Mouse (Mus musculus): ENCODE results near the gene Acss3.

Gene Acss3

GRCm38 (mm10) chr10:107021118-107021517, 102.3 kb downstream of the Acss3 start:
- DNase-seq (ENCODE audit: extremely low read depth, low read depth, low spot score): no peak

GRCm38 (mm10) chr10:107011142-107011541, 112.3 kb downstream of the Acss3 start:
- no peak for DNase-seq (ENCODE audit: extremely low read depth, low read depth, low spot score)

DNA sequence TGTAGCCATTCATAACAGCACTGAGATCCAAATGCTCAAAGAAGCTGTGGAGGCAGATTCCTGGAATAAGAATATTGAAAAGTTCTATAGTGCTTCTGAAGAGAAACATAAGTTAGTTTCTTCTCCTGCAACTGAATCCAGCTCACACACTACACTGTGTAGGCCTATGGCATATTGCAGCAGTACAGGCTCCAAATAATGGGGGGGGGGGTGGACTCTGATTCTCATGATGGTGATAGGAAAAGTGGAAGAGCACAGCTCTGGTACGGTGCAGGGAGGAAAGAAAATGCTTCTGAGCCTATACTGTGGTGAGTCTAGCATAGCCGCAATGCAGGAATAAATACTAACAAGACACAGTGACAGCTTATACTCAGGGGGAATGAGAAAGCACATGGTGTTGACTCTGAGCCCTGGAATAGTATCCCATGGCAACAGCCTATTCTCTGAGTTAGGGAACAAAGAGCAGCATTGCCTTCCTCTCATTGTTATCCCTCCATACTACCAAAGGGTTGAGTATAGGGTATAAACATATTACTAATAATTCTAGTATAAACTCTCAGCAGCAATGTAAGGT, 125.3 kb downstream of the Acss3 start:
- no peak for DNase-seq (ENCODE audit: extremely low read depth, low read depth, low spot score)

GRCm38 (mm10) chr10:106989478-106989877, 134.0 kb downstream of the Acss3 start:
- no peak for DNase-seq (ENCODE audit: extremely low read depth, low read depth, low spot score)

- DNase-seq (ENCODE audit: extremely low read depth, low read depth, low spot score): no peak
Observed at GRCm38 (mm10) chr10:106975193-106976141, 148.0 kb downstream of the Acss3 start.

DNA sequence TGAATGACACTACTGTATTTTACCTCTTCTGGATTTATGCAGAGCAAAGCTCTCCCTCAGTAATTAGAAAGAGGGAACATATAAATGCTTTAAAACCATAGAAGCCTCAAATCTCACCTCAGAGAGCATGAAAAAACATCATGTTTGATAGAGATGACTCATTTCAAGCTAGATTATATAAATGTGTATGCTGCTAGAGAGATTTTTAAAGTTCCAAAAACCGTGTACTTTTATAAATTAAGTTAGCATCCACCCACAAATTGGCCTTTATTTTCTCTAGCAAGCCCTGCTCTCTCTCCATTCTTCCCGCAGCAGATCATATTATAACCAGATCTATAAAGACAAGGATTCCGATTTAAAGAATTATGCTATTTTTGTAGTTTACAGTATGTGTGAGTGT, 164.4 kb downstream of the Acss3 start:
- no peak for DNase-seq (ENCODE audit: extremely low read depth, low read depth, low spot score)

GRCm38 (mm10) chr10:106941380-106941779, 182.1 kb downstream of the Acss3 start:
- DNase-seq (ENCODE audit: extremely low read depth, low read depth, low spot score): no peak

DNA sequence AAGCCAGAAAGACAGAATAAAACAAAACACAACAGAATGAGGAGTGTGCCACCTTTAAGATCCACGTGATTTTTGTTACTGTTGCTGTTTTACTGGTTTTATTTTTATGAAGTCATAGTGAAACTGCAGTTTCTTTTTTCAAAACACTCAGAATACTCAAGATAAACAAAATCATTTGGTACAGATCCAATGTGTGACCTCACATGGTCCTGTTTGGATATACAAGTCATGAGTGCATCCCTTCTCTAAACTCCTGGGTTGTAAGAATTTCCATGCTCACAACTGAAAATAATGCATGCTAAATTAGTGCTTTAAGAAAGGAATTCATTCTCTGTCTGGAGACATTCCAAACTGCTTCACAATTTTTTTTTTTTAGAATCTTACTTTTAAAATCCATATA, 184.0 kb downstream of the Acss3 start:
- no peak for DNase-seq (ENCODE audit: extremely low read depth, low read depth, low spot score)

DNA sequence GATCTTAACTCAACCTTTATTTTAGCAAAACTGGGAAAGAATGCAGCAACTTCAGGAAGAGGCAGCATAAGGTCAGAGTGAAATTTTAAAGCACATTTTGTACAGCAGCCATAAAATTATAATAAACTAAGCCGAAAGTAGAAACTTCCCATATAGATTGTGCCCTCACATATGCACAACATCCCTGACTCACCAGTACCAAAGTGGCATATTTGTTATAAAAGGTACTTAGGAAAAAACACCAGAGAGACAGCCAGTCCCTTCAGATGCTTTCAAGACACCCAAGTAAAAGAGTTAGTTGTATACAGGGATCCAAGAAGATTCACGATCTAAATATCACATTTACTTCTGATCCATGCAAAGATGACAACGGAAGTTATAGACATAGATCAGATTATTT, 184.6 kb downstream of the Acss3 start:
- no peak for DNase-seq (ENCODE audit: extremely low read depth, low read depth, low spot score)

DNA sequence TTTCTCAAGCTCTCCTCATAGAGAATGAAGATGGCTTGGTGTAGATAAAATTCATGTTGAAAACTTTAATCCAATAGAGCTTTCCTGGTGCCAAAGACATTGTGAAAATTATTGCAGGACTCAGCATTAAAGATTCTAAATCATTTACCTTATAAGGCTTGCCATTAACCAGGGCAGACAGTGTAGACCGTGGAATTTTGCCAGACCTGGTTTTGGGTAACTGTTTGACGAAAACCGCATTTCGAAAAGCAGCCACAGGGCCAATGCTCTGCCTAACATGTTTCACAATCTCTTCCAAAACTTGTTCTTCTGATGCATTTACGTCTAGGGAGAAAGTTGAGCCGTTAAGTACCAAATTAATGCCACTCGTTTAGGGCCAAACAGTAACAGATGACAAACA, 186.5 kb downstream of the Acss3 start:
- peak; percentile 91 for DNase-seq (ENCODE audit: extremely low read depth, low read depth, low spot score)

GRCm38 (mm10) chr10:106932571-106933073, 190.8 kb downstream of the Acss3 start:
- no peak for DNase-seq (ENCODE audit: extremely low read depth, low read depth, low spot score)

DNA sequence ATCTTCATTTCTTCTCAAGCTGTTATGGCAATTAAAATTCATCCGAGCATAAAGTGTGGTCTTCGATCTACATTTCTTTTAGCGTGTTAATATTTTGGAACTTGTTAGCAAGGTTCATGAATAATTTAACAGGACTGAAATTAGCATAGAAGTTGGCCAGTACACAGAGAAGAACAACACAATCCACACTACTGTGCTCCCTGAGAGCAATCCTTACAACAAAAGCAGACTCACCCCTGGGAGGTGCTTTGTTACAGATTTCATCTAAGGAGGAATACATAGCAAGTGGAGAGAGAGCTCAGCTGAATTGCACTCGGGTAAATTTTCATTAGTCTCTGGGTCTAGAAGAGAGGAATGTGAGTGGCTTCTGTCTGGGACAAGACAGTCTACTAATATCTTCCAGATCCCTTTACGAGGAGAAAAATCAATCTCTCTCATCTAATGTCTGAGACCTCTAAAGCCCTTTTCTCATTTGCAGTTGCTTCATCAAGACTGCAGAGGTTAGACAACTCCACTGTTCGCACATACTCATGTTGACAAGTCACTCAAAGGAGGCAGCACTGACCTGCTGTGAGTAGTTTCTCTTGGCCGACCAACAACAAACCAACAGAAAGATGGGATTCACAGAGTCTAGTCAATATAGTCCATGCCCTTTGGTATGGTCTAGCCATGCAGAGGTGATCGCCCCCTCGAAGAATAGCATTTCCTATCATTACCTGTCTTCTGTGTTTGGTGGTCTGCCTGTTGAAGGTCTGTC, 194.7 kb downstream of the Acss3 start:
- DNase-seq (ENCODE audit: extremely low read depth, low read depth, low spot score): no peak

GRCm38 (mm10) chr10:106924798-106925197, 198.7 kb downstream of the Acss3 start:
- DNase-seq (ENCODE audit: extremely low read depth, low read depth, low spot score): no peak

DNA sequence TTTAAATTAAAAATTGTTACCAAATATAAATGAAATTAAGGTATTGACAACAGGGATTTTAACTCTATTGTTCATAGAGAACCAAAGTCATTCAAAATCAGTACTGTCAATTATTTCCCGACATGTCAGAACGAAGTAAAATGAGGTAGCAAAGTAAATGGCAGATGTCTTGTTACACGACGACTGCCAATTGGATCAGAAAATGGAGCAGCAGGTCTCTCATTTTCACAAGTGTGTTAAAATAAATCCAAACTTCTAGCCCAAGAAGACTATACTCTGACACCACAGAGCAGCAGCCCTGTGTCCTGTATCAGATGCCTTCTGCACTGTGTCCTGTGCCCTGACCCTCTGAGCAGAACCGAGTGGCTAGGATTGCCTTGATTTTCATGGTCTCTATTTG, 199.1 kb downstream of the Acss3 start:
- DNase-seq (ENCODE audit: extremely low read depth, low read depth, low spot score): no peak

DNA sequence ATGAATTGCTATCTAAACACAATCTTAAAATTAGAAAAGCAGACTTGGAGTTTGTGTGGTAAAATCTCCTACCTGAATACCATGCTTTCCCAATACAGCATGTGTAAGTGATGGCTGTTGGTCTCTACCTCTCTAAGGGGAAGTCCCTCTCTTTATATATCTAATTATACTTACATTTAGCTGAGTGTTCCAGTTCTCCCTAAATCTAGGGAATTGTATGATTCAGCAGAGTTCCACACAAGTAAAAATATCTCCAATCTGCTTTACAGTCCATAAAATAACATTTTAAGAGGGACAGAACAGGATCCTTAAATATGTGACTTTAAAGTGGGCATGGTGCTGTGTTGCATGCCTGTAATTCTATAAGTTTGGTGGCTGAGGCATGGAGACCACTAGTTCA, 208.6 kb downstream of the Acss3 start:
- DNase-seq (ENCODE audit: extremely low read depth, low read depth, low spot score): no peak

- no peak for DNase-seq (ENCODE audit: extremely low read depth, low read depth, low spot score)
Observed at GRCm38 (mm10) chr10:106914275-106914674, 209.2 kb downstream of the Acss3 start.

DNA sequence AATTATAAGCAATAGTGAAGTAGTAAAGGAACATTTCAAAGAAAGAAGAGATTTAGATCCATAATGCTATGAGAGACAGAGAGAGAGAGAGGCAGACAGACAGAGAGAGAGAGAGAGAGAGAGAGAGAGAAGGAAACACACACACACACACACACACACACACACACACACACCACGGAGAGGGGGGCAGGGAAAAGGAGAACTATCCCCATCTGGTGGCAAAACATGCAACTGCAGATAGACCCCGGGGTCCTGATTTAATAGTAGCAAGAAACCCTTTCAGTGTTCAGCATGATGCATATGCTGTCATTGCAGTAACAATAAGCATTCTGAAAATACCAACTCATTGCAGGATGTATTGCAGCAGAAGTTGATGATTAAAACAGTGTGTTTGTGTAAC, 210.4 kb downstream of the Acss3 start:
- DNase-seq (ENCODE audit: extremely low read depth, low read depth, low spot score): no peak

DNA sequence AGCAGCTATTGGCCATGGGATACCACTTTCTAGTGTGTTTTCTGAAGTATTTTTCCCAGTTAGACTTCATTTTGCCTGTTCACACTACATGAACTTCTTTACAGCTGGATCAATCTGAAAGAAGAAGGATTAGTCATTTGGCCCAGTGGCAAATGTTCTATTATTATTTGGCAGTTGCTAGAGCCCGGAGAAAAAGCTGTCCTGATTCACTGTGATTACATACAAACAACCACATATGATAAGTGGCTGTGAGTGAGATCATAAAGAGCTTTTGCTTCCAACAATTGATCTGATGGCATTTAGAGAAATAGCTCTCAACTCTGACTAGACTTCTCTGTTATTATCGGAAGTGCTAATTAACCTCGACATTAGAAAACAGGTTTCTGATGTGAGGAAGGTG, 213.4 kb downstream of the Acss3 start:
- DNase-seq (ENCODE audit: extremely low read depth, low read depth, low spot score): no peak

- DNase-seq (ENCODE audit: extremely low read depth, low read depth, low spot score): no peak
Observed at GRCm38 (mm10) chr10:106896351-106896750, 227.1 kb downstream of the Acss3 start.

Data from fat pad, adult 2 months (tissue).